Mouse (Mus musculus): ENCODE data around the gene Btd. TPM values are rescaled to one million over a fixed set of nuclear protein-coding genes. Genes with fewer than 3 reads are reported as not detected.

The Btd gene
- polyA plus RNA-seq, 1 experiment from 2014 or later: 30.0 TPM

DNA sequence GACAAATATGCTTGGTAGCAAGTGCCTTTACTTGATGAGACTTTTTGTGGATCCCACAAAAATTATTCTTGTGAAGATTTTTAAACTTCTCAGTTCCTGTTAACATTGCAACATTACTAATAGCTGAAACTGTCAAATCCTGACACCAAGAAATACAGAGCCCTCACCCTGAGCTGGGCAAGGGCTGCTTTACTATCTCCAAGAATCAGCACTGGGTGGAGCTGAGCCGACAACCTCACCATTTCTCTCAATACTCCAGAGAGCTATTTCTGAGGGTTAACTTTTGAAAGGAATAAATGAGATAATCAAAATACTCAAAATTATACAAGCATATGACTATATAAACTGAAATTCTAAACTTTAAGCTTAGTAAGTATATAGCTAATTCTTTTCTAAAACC, 68.5 kb downstream of the Btd start:
- no peaks in the 10 kb centered on the region for H3K27me3 ChIP-seq (replicated peaks; ENCODE audit: control insufficient read depth, insufficient read depth, low read length)
- H3K36me3 ChIP-seq (ENCODE audit: control insufficient read depth, insufficient read depth, low read length): peaks cover 6% of the 10 kb centered on the region
- no peak overlapping the region for H3K4me2 ChIP-seq (ENCODE audit: low read depth, low read length)
- no peak overlapping the region for H3K4me3 ChIP-seq (ENCODE audit: low read length)
- no peak overlapping the region for H3K9ac ChIP-seq (ENCODE audit: low read depth, low read length)
- 85% methylated on average over 1 of the region's 1 CpGs for WGBS
- no peak overlapping the region for H3K27ac ChIP-seq (ENCODE audit: low read length)
- no peaks in the 10 kb centered on the region for H3K9me3 ChIP-seq (ENCODE audit: control insufficient read depth, low read length)
- ATAC-seq: no peak
- H3K4me1 ChIP-seq (ENCODE audit: control insufficient read depth, insufficient read depth, low read length): no peaks in the 10 kb centered on the region

DNA sequence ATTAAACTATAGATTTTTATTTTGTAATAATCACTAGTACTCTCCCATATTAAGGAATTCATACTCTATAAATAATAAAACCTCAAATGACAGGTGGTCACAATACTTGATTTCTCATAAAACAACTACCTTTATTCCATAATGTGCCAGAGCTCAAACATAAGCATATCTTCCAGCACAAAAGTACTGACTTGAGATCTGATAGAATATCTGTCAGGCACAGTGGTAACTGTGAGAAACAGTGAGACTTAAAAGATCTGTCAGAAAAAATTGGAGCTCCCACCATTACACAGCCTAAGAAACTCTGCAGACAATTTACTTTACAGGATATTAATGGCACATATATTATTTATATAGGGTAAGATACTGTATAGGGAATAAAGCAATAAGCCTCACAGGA, 74.8 kb downstream of the Btd start:
- Histone ChIP-seq H3K27ac (ENCODE audit: low read length) (no peak overlapping the region), H3K9ac (ENCODE audit: low read depth, low read length) (no peak overlapping the region), H3K4me1 (ENCODE audit: control insufficient read depth, insufficient read depth, low read length) (no peaks in the 10 kb centered on the region), H3K36me3 (ENCODE audit: control insufficient read depth, insufficient read depth, low read length) (no peaks in the 10 kb centered on the region), H3K27me3 (replicated peaks; ENCODE audit: control insufficient read depth, insufficient read depth, low read length) (no peaks in the 10 kb centered on the region), H3K4me3 (ENCODE audit: low read length) (no peak overlapping the region), H3K9me3 (ENCODE audit: control insufficient read depth, low read length) (no peaks in the 10 kb centered on the region), H3K4me2 (ENCODE audit: low read depth, low read length) (no peak overlapping the region)
- no peak for ATAC-seq

GRCm38 (mm10) chr14:31717360-31717759, 76.5 kb downstream of the Btd start:
- Histone ChIP-seq H3K36me3 (ENCODE audit: control insufficient read depth, insufficient read depth, low read length) (0 out of 2 replicates have a peak, but pooled peaks cover 5% of the 10 kb centered on the region), H3K9me3 (ENCODE audit: control insufficient read depth, low read length) (no peaks in the 10 kb centered on the region)
- WGBS: 94% methylated on average over 5 of the region's 5 CpGs

More at GRCm38 (mm10) chr14:31717360-31717759, 76.5 kb downstream of the Btd start:
- H3K27ac ChIP-seq (ENCODE audit: low read length): no peak overlapping the region
- H3K4me3 ChIP-seq (ENCODE audit: low read length): no peak overlapping the region
- no peak for ATAC-seq
- no peak overlapping the region for H3K9ac ChIP-seq (ENCODE audit: low read depth, low read length)
- no peaks in the 10 kb centered on the region for H3K4me1 ChIP-seq (ENCODE audit: control insufficient read depth, insufficient read depth, low read length)
- H3K4me2 ChIP-seq (ENCODE audit: low read depth, low read length): no peak overlapping the region
- no peaks in the 10 kb centered on the region for H3K27me3 ChIP-seq (replicated peaks; ENCODE audit: control insufficient read depth, insufficient read depth, low read length)

Other genes with a start within 250 kb of the Btd start
- gene Sh3bp5, start 204.9 kb upstream of the Btd start, polyA plus RNA-seq (2015; fragmentation: Nextera tagmentation; extraction: Ambion mirVana): 17.1 and 17.2 TPM in 2 replicates
- 17.9 and 19.3 TPM in 2 replicates for gene Eaf1, start 146.6 kb upstream of the Btd start, polyA plus RNA-seq (2015; fragmentation: Nextera tagmentation; extraction: Ambion mirVana)
- gene Mettl6, start 146.0 kb upstream of the Btd start, polyA plus RNA-seq (2015; fragmentation: Nextera tagmentation; extraction: Ambion mirVana): 44.6 TPM in 2 replicates
- gene Colq, start 49.7 kb upstream of the Btd start, polyA plus RNA-seq (2015; fragmentation: Nextera tagmentation; extraction: Ambion mirVana): 0.92 and 1.0 TPM in 2 replicates
- gene Gm49387, start 150 bp upstream of the Btd start, polyA plus RNA-seq (2015; fragmentation: Nextera tagmentation; extraction: Ambion mirVana): 3.0 and 4.3 TPM in 2 replicates
- gene Hacl1, start 258 bp downstream of the Btd start, polyA plus RNA-seq (2015; fragmentation: Nextera tagmentation; extraction: Ambion mirVana): 19.9 and 26.1 TPM in 2 replicates
- gene Ankrd28, start 189.6 kb downstream of the Btd start, polyA plus RNA-seq (2015; fragmentation: Nextera tagmentation; extraction: Ambion mirVana): 5.1 and 5.4 TPM in 2 replicates

Data from intestine, embryonic 16.5 days (tissue).